Mouse (Mus musculus): ENCODE measurements around the gene Fads2.

DNA sequence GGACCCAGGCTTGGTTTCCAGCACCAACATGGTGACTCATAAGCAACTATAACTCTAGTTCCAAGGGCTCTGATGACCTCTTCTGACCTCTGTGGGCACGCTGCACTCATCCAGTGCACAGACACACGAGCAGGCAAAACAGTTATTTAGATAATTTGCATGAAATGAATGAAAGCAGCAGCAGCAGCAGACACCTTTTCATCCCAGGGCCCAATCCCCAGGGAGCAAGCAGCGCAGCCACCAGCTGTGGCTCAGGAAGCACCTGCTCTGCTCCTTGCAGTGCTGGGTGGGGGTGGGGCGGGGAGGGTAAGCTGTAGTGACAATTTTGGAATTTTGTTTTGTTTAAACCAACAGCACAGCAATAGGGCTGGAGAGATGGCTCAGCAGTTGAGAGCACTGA is 29.7 kb downstream of the Fads2 start:
- TF ChIP-seq CTCF (IDR thresholded peaks at IDR 0.05; ENCODE audit: borderline replicate concordance, control insufficient read depth, extremely low read depth, insufficient read depth, low read length, poor library complexity) (no peak), POLR2A (IDR thresholded peaks at IDR 0.05; ENCODE audit: control insufficient read depth, extremely low read depth, insufficient read depth, low read length, poor library complexity) (no peak)
